Mouse (Mus musculus): ENCODE results near the gene Samt1. TPM values are rescaled to one million over a fixed set of nuclear protein-coding genes. Genes with fewer than 3 reads are reported as not detected.
"Not testable (repeated sequence)": the region's sequence is repeated elsewhere in the genome, so short reads cannot be mapped to it uniquely, and the experiment has no call there.

Samt1 gene
- total RNA-seq (2021), result not detected
- long read RNA-seq, experiment 1, result 0 reads
- long read RNA-seq, experiment 2, result 0 reads

DNA sequence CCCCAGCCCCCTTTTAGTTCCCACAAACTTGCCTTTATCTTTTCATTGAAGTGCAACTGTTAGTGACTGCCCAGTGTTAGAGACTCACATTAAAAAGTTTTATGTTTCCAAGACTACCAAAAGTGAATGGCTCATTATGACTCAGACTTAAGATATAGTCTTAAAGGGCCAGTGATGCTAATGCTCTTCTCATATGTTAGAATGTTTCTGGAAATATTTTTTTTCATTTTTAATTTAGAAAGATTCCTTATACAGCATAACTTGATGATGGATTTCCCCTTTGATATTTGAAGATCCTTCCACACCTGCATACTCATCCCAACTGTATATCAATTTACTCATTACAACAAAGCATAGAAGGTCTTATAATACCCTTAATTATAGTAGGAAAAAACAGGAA, at the start of gene Samt1:
Gene Samt1 (minus strand): TSS at position 101 of the 400 bp plus-strand sequence.
- not testable (repeated sequence) for DNase-seq (ENCODE audit: low spot score)

DNA sequence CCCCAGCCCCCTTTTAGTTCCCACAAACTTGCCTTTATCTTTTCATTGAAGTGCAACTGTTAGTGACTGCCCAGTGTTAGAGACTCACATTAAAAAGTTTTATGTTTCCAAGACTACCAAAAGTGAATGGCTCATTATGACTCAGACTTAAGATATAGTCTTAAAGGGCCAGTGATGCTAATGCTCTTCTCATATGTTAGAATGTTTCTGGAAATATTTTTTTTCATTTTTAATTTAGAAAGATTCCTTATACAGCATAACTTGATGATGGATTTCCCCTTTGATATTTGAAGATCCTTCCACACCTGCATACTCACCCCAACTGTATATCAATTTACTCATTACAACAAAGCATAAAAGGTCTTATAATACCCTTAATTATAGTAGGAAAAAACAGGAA, 42.5 kb upstream of the Samt1 start, which contains the start of gene Gm10057:
Gene Gm10057 (minus strand): TSS at position 101 of the 400 bp plus-strand sequence.
- not testable (repeated sequence) for DNase-seq (ENCODE audit: low spot score)

DNA sequence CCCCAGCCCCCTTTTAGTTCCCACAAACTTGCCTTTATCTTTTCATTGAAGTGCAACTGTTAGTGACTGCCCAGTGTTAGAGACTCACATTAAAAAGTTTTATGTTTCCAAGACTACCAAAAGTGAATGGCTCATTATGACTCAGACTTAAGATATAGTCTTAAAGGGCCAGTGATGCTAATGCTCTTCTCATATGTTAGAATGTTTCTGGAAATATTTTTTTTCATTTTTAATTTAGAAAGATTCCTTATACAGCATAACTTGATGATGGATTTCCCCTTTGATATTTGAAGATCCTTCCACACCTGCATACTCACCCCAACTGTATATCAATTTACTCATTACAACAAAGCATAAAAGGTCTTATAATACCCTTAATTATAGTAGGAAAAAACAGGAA, 21.3 kb upstream of the Samt1 start, which contains the start of gene 4921511M17Rik:
Gene 4921511M17Rik (minus strand): TSS at position 101 of the 400 bp plus-strand sequence.
- DNase-seq (ENCODE audit: low spot score), result not testable (repeated sequence)

DNA sequence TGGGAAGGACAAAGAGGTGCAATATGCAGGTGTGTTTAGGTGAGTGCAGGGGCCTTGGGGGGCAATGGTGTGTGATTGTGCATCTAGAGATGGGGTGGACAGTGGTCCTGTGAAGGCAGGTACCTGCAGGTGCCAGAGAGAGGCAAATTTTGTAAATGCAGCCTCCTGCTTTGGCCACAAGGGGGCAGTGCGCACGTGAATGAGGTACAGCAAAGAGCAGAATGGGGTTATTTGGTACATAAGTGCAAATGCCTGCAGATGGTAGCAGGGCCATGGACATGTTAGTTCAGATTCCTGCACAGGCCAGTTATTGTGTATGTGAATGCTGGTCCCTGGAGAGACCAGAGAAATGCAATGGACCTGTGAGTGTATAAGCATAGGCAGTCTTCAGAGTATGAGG, 35.5 kb downstream of the Samt1 start:
- not testable (repeated sequence) for DNase-seq (ENCODE audit: low spot score)

DNA sequence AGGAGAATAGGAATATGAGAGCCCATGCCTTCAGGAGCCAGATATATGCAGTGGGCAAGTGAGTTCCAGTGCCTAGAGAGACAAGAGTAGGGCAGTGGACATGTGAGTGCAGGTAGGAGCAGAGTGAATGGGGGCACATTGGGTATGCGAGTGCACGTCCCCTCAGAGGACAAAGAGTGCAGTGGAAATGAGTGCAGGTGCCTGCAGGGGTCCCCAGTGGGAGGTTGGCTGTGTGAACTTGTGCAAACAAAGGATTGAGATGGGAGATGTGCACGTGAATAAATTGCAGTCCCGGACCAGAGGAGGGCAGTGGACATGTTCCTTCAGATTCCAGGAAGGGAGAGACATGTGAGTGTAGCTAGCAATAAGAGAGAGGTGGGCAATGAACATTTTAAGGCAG, 36.0 kb downstream of the Samt1 start:
- not testable (repeated sequence) for DNase-seq (ENCODE audit: low spot score)

DNA sequence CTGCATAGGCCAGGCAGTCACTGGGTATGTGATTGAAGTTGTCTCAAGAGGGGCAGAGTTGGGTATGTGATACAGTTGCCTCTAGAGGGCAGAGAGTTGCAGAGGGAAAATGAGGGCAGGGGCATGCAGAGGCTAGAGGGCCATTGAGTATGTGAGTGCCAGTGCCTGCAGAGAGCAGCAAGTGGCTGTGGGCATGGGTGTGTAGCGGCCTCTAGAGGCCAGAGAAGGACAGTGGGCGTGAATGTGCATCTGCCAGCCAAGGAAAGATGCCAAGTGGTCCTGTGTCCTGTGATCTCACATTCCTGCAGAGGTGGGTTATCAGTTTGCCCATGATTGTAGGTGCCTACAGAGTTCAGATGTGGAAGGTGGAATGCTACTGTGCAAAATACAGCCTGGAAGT, 38.0 kb downstream of the Samt1 start:
- no peak for DNase-seq (ENCODE audit: low spot score)

DNA sequence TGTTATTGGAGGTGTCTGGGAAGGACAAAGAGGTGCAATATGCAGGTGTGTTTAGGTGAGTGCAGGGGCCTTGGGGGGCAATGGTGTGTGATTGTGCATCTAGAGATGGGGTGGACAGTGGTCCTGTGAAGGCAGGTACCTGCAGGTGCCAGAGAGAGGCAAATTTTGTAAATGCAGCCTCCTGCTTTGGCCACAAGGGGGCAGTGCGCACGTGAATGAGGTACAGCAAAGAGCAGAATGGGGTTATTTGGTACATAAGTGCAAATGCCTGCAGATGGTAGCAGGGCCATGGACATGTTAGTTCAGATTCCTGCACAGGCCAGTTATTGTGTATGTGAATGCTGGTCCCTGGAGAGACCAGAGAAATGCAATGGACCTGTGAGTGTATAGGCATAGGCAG, 59.6 kb downstream of the Samt1 start:
- DNase-seq (ENCODE audit: low spot score), result not testable (repeated sequence)

Other genes with a start within 250 kb of the Samt1 start
- gene Spin2c, start 180.4 kb downstream of the Samt1 start, total RNA-seq (2021), result not detected
- not detected for gene 4921511M17Rik, start 21.2 kb upstream of the Samt1 start, total RNA-seq (2021)
- not detected for gene Gm10057, start 42.4 kb upstream of the Samt1 start, total RNA-seq (2021)
- gene Gm15140, start 108.0 kb upstream of the Samt1 start, total RNA-seq (2021), result not detected

Measured in gastrocnemius, adult 18-20 months (tissue).